Mouse (Mus musculus) neural tube, embryonic 13.5 days (tissue): ENCODE results near the gene Mocs1. TPM values are rescaled to one million over a fixed set of nuclear protein-coding genes. Genes with fewer than 3 reads are reported as not detected.

Experiments
- ATAC-seq: fragments of 200-750 bp; cut with Nextera tagmentation; 2 replicates; pipeline ENCODE4 v1.8.0; 2017; ENCODE audit warnings: low read depth, mild to moderate bottlenecking, moderate TSS enrichment, moderate library complexity
- H3K27ac ChIP-seq: fragments of 300-500 bp; sonication (generic); replicated peaks from 2 replicates; pipeline ENCODE4 v1.5.1; 2015; ENCODE audit warnings: moderate library complexity, mild to moderate bottlenecking, inconsistent platforms
- H3K27me3 ChIP-seq: fragments of 300-500 bp; sonication (generic); 2 replicates; pipeline ENCODE4 v1.6.1; 2015; ENCODE audit warnings: mild to moderate bottlenecking, inconsistent platforms
- H3K36me3 ChIP-seq: fragments of 300-500 bp; sonication (generic); 2 replicates; pipeline ENCODE4 v1.6.1; 2015; ENCODE audit warnings: mild to moderate bottlenecking, inconsistent platforms
- H3K4me1 ChIP-seq: fragments of 300-500 bp; sonication (generic); replicated peaks from 2 replicates; pipeline ENCODE4 v1.6.1; 2015; ENCODE audit warnings: inconsistent platforms
- H3K4me2 ChIP-seq: fragments of 300-500 bp; sonication (generic); 2 replicates; pipeline ENCODE4 v1.6.1; 2015; ENCODE audit warnings: inconsistent platforms, mild to moderate bottlenecking, moderate library complexity
- H3K4me3 ChIP-seq: fragments of 300-500 bp; sonication (generic); 2 replicates; pipeline ENCODE4 v1.5.1; 2015; ENCODE audit warnings: mild to moderate bottlenecking, inconsistent platforms
- H3K9ac ChIP-seq: fragments of 300-500 bp; sonication (generic); 2 replicates; pipeline ENCODE4 v1.6.1; 2015; ENCODE audit warnings: moderate library complexity, mild to moderate bottlenecking, inconsistent platforms
- H3K9me3 ChIP-seq: fragments of 300-500 bp; sonication (generic); 2 replicates; pipeline ENCODE4 v1.6.1; 2016; ENCODE audit warnings: inconsistent platforms
- WGBS: fragments of 180-500 bp; shearing (Covaris S2); methylation state at CpG from one replicate; pipeline ENCODE4 v1.1.7; 2015; 5-methylcytosine and 5-hydroxymethylcytosine counted together
- polyA plus RNA-seq: library from polyadenylated mRNA; unstranded; fragments of >200 nt; fragmentation: Nextera tagmentation; extraction: Ambion mirVana; gene quantifications from 2 replicates; pipeline ENCODE4 v1.2.1, GENCODE M21; 2015

Gene Mocs1
- polyA plus RNA-seq, result 5.5 TPM in 2 replicates

- Histone ChIP-seq H3K27ac (0 out of 2 replicates have a peak within 1 kb of the TSS, but pooled peaks have one; percentile 6), H3K4me3 (peak within 1 kb of the TSS; percentile 75), H3K4me1 (peaks cover 34% of the 10 kb centered on the region), H3K27me3 (no peaks in the 10 kb centered on the region), H3K9ac (peak within 1 kb of the TSS; percentile 88), H3K36me3 (no peaks in the 10 kb centered on the region), H3K4me2 (peak within 1 kb of the TSS; percentile 79), H3K9me3 (no peaks in the 10 kb centered on the region)
- WGBS, result under 1% methylated on average over 28 of the region's 28 CpGs
- ATAC-seq, result peak; percentile 99
Measured at GRCm38 (mm10) chr17:49428239-49428688, at the start of gene Mocs1. TSS of gene Mocs1 (plus strand) at chr17:49428362.

GRCm38 (mm10) chr17:49379645-49380044 lies 48.5 kb upstream of the Mocs1 start:
- H3K9ac ChIP-seq, result no peak overlapping the region
- H3K27me3 ChIP-seq, result peaks cover 5% of the 10 kb centered on the region
- WGBS, result 41% methylated on average over 4 of the region's 4 CpGs
- peak; percentile 68; the same call in 1 of the 2 replicates for ATAC-seq
- no peaks in the 10 kb centered on the region for H3K36me3 ChIP-seq
- no peak overlapping the region for H3K4me3 ChIP-seq
- peaks cover 5% of the 10 kb centered on the region; the same call in 1 of the 2 replicates for H3K4me1 ChIP-seq
- H3K27ac ChIP-seq, result no peak overlapping the region
- no peak overlapping the region for H3K4me2 ChIP-seq
- H3K9me3 ChIP-seq, result no peaks in the 10 kb centered on the region

GRCm38 (mm10) chr17:49384217-49384943 lies 43.8 kb upstream of the Mocs1 start:
- Histone ChIP-seq H3K9me3 (no peaks in the 10 kb centered on the region), H3K36me3 (no peaks in the 10 kb centered on the region), H3K27me3 (peaks cover 3% of the 10 kb centered on the region; the same call in 1 of the 2 replicates), H3K4me2 (no peak overlapping the region), H3K27ac (no peak overlapping the region), H3K4me3 (no peak overlapping the region), H3K9ac (no peak overlapping the region), H3K4me1 (peaks cover 7% of the 10 kb centered on the region; the same call in 1 of the 2 replicates)
- WGBS, result 51% methylated on average over 6 of the region's 6 CpGs
- ATAC-seq, result peak; percentile 85

GRCm38 (mm10) chr17:49387741-49388140 lies 40.4 kb upstream of the Mocs1 start:
- WGBS, result 94% methylated on average over 2 of the region's 2 CpGs

GRCm38 (mm10) chr17:49392751-49393150 lies 35.4 kb upstream of the Mocs1 start:
- Histone ChIP-seq H3K4me2 (no peak overlapping the region), H3K9me3 (no peaks in the 10 kb centered on the region), H3K27me3 (no peaks in the 10 kb centered on the region), H3K4me3 (no peak overlapping the region), H3K4me1 (no peaks in the 10 kb centered on the region), H3K9ac (no peak overlapping the region), H3K27ac (no peak overlapping the region), H3K36me3 (no peaks in the 10 kb centered on the region)
- 8% methylated on average over 1 of the region's 1 CpGs for WGBS
- no peak for ATAC-seq

More at GRCm38 (mm10) chr17:49387741-49388140, 40.4 kb upstream of the Mocs1 start:
- Histone ChIP-seq H3K27me3 (no peaks in the 10 kb centered on the region), H3K36me3 (no peaks in the 10 kb centered on the region), H3K9ac (no peak overlapping the region), H3K4me2 (no peak overlapping the region), H3K27ac (no peak overlapping the region), H3K4me3 (no peak overlapping the region), H3K9me3 (no peaks in the 10 kb centered on the region), H3K4me1 (peaks cover 7% of the 10 kb centered on the region; the same call in 1 of the 2 replicates)
- ATAC-seq, result no peak

- WGBS, result 65% methylated on average over 1 of the region's 1 CpGs
- Histone ChIP-seq H3K4me3 (no peak overlapping the region), H3K27me3 (no peaks in the 10 kb centered on the region; the same call in 1 of the 2 replicates), H3K36me3 (no peaks in the 10 kb centered on the region), H3K9ac (no peak overlapping the region), H3K4me2 (no peak overlapping the region), H3K9me3 (no peaks in the 10 kb centered on the region), H3K4me1 (no peaks in the 10 kb centered on the region), H3K27ac (no peak overlapping the region)
- no peak for ATAC-seq
Measured at GRCm38 (mm10) chr17:49394836-49395235, 33.3 kb upstream of the Mocs1 start.

- Histone ChIP-seq H3K9me3 (no peaks in the 10 kb centered on the region), H3K9ac (no peak overlapping the region), H3K36me3 (no peaks in the 10 kb centered on the region), H3K4me3 (no peak overlapping the region), H3K4me2 (no peak overlapping the region), H3K27me3 (no peaks in the 10 kb centered on the region; the same call in 1 of the 2 replicates), H3K4me1 (no peaks in the 10 kb centered on the region), H3K27ac (no peak overlapping the region)
- WGBS, result 88% methylated on average over 4 of the region's 4 CpGs
- no peak for ATAC-seq
Measured at GRCm38 (mm10) chr17:49399605-49400004, 28.6 kb upstream of the Mocs1 start.

- no peak overlapping the region for H3K27ac ChIP-seq
- H3K36me3 ChIP-seq, result no peaks in the 10 kb centered on the region
- H3K9ac ChIP-seq, result no peak overlapping the region
- H3K9me3 ChIP-seq, result no peaks in the 10 kb centered on the region
- 1% methylated on average over 2 of the region's 2 CpGs for WGBS
- H3K27me3 ChIP-seq, result no peaks in the 10 kb centered on the region; the same call in 1 of the 2 replicates
- H3K4me3 ChIP-seq, result no peak overlapping the region
- H3K4me2 ChIP-seq, result no peak overlapping the region
- no peaks in the 10 kb centered on the region for H3K4me1 ChIP-seq
- ATAC-seq, result peak; percentile 69
Measured at GRCm38 (mm10) chr17:49400130-49400529, 28.0 kb upstream of the Mocs1 start.

GRCm38 (mm10) chr17:49403151-49403550 lies 25.0 kb upstream of the Mocs1 start:
- Histone ChIP-seq H3K27ac (no peak overlapping the region), H3K4me1 (no peaks in the 10 kb centered on the region), H3K4me3 (no peak overlapping the region), H3K27me3 (no peaks in the 10 kb centered on the region; the same call in 1 of the 2 replicates), H3K4me2 (no peak overlapping the region), H3K9ac (no peak overlapping the region), H3K36me3 (no peaks in the 10 kb centered on the region), H3K9me3 (no peaks in the 10 kb centered on the region)
- no peak for ATAC-seq
- 85% methylated on average over 6 of the region's 6 CpGs for WGBS

GRCm38 (mm10) chr17:49405927-49406326 lies 22.2 kb upstream of the Mocs1 start:
- no peak for ATAC-seq
- H3K9me3 ChIP-seq, result no peaks in the 10 kb centered on the region
- no peak overlapping the region for H3K4me2 ChIP-seq
- no peaks in the 10 kb centered on the region for H3K4me1 ChIP-seq
- H3K27me3 ChIP-seq, result no peaks in the 10 kb centered on the region
- no peak overlapping the region for H3K4me3 ChIP-seq
- H3K9ac ChIP-seq, result no peak overlapping the region
- no peak overlapping the region for H3K27ac ChIP-seq
- no peaks in the 10 kb centered on the region for H3K36me3 ChIP-seq
- 77% methylated on average over 5 of the region's 5 CpGs for WGBS

- WGBS, result 88% methylated on average over 5 of the region's 5 CpGs
- H3K9ac ChIP-seq, result no peak overlapping the region
- no peak overlapping the region for H3K4me2 ChIP-seq
- no peaks in the 10 kb centered on the region for H3K36me3 ChIP-seq
- H3K27ac ChIP-seq, result no peak overlapping the region
- no peaks in the 10 kb centered on the region for H3K4me1 ChIP-seq
- no peak for ATAC-seq
- H3K4me3 ChIP-seq, result no peak overlapping the region
- H3K9me3 ChIP-seq, result no peaks in the 10 kb centered on the region
- H3K27me3 ChIP-seq, result no peaks in the 10 kb centered on the region
Measured at GRCm38 (mm10) chr17:49412974-49413373, 15.2 kb upstream of the Mocs1 start.

GRCm38 (mm10) chr17:49413554-49413953 lies 14.6 kb upstream of the Mocs1 start:
- H3K27ac ChIP-seq, result no peak overlapping the region
- 44% methylated on average over 3 of the region's 3 CpGs for WGBS
- H3K36me3 ChIP-seq, result no peaks in the 10 kb centered on the region
- no peak overlapping the region for H3K4me2 ChIP-seq
- no peaks in the 10 kb centered on the region for H3K27me3 ChIP-seq
- H3K4me1 ChIP-seq, result no peaks in the 10 kb centered on the region
- no peak for ATAC-seq
- no peak overlapping the region for H3K4me3 ChIP-seq
- no peak overlapping the region for H3K9ac ChIP-seq
- H3K9me3 ChIP-seq, result no peaks in the 10 kb centered on the region
